Mouse (Mus musculus) liver, postnatal 0 days (tissue): ENCODE results near the gene Camk1.

Experiments used
- CTCF ChIP-seq: sonication (generic); IDR thresholded peaks from 2 replicates; pipeline ENCODE4 v1.5.1; 2016; ENCODE audit warnings: antibody characterized with exemption, low read depth
- EP300 ChIP-seq: IDR thresholded peaks from 2 replicates; pipeline ENCODE4 v1.6.1; 2016; ENCODE audit warnings: antibody characterized with exemption, low read depth, mild to moderate bottlenecking

DNA sequence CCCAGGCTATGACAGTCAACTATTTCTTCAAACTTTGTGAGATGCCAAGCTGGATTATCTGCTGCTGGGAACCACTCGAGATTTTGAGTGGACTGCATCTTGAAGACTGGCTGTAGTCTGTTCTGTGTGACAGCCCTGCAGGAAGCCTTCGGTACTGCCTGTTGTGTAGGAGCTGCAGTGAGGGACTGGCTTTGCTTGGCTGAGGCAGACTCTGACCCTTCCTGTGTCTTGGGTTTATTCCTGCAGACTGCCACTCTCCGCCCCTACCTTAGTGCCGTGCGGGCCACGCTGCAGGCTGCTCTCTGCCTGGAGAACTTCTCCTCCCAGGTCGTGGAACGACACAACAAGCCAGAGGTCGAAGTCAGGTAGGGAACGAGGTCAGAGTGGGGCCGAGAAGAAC lies 36.7 kb upstream of the Camk1 start:
- no peak for TF ChIP-seq CTCF
- TF ChIP-seq EP300: no peak
